Mouse (Mus musculus): ENCODE data around the gene Olfr847. TPM values are rescaled to one million over a fixed set of nuclear protein-coding genes. Genes with fewer than 3 reads are reported as not detected.

Olfr847 gene
- not detected in 2 replicates for polyA plus RNA-seq (2012; rRNA removed)

GRCm38 (mm10) chr9:19378569-19378968, at the start of gene Olfr847:
TSS of gene Olfr847 (minus strand) at chr9:19378669.
- WGBS: 59% methylated on average over 1 of the region's 1 CpGs
- no peak for DNase-seq (ENCODE audit: low read depth, low spot score)

- WGBS: 42% methylated on average over 1 of the region's 1 CpGs
- no peak for DNase-seq (ENCODE audit: low read depth, low spot score)
Observed at GRCm38 (mm10) chr9:19363905-19364304, 14.6 kb downstream of the Olfr847 start, which contains the start of gene Olfr846. TSS of gene Olfr846 (minus strand) at chr9:19364005.

- 70% methylated on average over 1 of the region's 1 CpGs for WGBS
- no peak for DNase-seq (ENCODE audit: low read depth, low spot score)
Observed at GRCm38 (mm10) chr9:19336157-19336556, 42.3 kb downstream of the Olfr847 start, which contains the start of gene Olfr845. TSS of gene Olfr845 (plus strand) at chr9:19336457.

Other genes starting within 250 kb of the Olfr847 start
- gene Olfr837, start 242.4 kb downstream of the Olfr847 start, polyA plus RNA-seq (2012; rRNA removed): not detected in 2 replicates
- not detected in 2 replicates for gene Olfr839-ps1, start 201.4 kb downstream of the Olfr847 start, polyA plus RNA-seq (2012; rRNA removed)
- not detected in 2 replicates for gene Olfr843, start 126.7 kb downstream of the Olfr847 start, polyA plus RNA-seq (2012; rRNA removed)
- gene Olfr844, start 62.3 kb downstream of the Olfr847 start, polyA plus RNA-seq (2012; rRNA removed): not detected in 2 replicates
- gene Olfr845, start 42.2 kb downstream of the Olfr847 start, polyA plus RNA-seq (2012; rRNA removed): not detected in 2 replicates
- gene Olfr846, start 14.7 kb downstream of the Olfr847 start, polyA plus RNA-seq (2012; rRNA removed): not detected in 2 replicates
- gene Olfr849, start 61.6 kb upstream of the Olfr847 start, polyA plus RNA-seq (2012; rRNA removed): not detected in 2 replicates
- gene Olfr850, start 99.6 kb upstream of the Olfr847 start, polyA plus RNA-seq (2012; rRNA removed): not detected in 2 replicates
- gene Olfr851, start 114.6 kb upstream of the Olfr847 start, polyA plus RNA-seq (2012; rRNA removed): not detected in 2 replicates
- not detected in 2 replicates for gene Olfr853, start 162.4 kb upstream of the Olfr847 start, polyA plus RNA-seq (2012; rRNA removed)
- not detected in 2 replicates for gene Olfr854, start 188.7 kb upstream of the Olfr847 start, polyA plus RNA-seq (2012; rRNA removed)
- gene Olfr855, start 203.9 kb upstream of the Olfr847 start, polyA plus RNA-seq (2012; rRNA removed): not detected in 2 replicates
- 4.3 and 6.3 TPM in 2 replicates for gene Zfp317, start 243.4 kb upstream of the Olfr847 start, polyA plus RNA-seq (2012; rRNA removed)